Mouse (Mus musculus): ENCODE measurements around the gene Ghdc.

DNA sequence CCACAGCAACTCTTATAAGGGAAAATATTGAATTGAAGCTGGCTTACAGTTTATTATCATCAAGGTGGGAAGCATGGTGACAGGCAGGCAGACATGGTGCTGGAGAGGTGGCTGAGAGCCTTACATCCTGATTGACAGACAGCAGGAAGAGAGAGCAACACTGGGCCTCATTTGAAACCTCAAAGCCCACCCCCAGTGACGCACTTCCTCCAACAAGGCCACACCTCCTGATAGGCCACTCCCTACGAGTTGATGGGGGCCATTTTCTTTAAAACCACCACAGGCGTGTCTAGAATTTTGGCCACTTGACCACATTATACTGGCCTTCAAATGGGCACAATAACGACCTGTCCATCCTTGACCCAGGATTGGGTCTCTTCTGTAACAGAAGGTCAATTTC lies 3.5 kb upstream of the Ghdc start:
- TF ChIP-seq CTCF (IDR thresholded peaks at IDR 0.05; ENCODE audit: low read depth, low read length) (no peak), POLR2A (IDR thresholded peaks at IDR 0.05; ENCODE audit: extremely low read depth, insufficient read depth, low read length) (no peak)

All from liver, adult 2 months (tissue).